ENCODE assay signal across 17 mouse cellular contexts in the genomic region with DNA sequence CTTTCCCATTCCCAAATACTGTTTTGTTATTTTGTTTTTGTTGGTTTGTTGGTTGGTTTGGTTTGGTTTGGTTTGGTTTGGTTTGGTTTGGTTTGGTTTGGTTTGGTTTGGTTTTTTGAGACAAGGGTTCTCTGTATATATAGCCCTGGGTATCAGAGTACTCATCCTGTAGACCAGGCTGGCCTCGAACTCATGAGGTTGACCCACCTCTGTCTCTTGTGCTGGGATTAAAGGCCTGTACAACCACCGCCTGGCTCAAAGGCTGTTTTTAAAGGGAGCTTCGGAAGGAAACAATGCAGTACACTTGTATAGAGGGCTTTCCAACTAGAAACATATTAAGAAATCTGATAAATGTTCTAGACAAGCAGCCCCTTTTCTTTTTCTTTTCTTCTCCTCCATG.
"Had no signal": no experiment of that assay in that cellular context is flagged by ENCODE, and none has a peak within 500 bp of the region (broad histone marks: within the 10 kb centered on the region; RNA-seq: fewer than 3 reads in every experiment).

No protein-coding gene starts in this region.

- H3K27ac ChIP-seq: midbrain, embryonic 10.5 days; midbrain, embryonic 13.5 days; neural tube, embryonic 13.5 days; neural tube, embryonic 15.5 days had no signal

- ATAC-seq: midbrain, embryonic 13.5 days had no signal

- H3K4me1 ChIP-seq: midbrain, embryonic 13.5 days had no signal

- H3K4me3 ChIP-seq: midbrain, embryonic 10.5 days; midbrain, embryonic 13.5 days; myocyte; neural tube, embryonic 13.5 days; neural tube, embryonic 15.5 days had no signal

- H3K9ac ChIP-seq: lung, embryonic 14.5 days; midbrain, embryonic 13.5 days; neural tube, embryonic 13.5 days; neural tube, embryonic 15.5 days had no signal

- DNase-seq: lung, adult 18-20 months; lung, embryonic 14.5 days; lung, postnatal 10 days; lung, postnatal 4 days; retina, postnatal 1 day; right cerebral cortex, adult 18-20 months; right cerebral cortex, postnatal 25 days; right cerebral cortex, postnatal 4 days; spleen, adult 18-20 months; thymus, adult 18-20 months; thymus, postnatal 14 days; thymus, postnatal 36 days had no signal

- H3K27me3 ChIP-seq: midbrain, embryonic 13.5 days; neural tube, embryonic 13.5 days; neural tube, embryonic 15.5 days had no signal

- H3K9me3 ChIP-seq: midbrain, embryonic 10.5 days; midbrain, embryonic 13.5 days; neural tube, embryonic 13.5 days; neural tube, embryonic 15.5 days had no signal

- H3K4me2 ChIP-seq: lung, embryonic 14.5 days; midbrain, embryonic 13.5 days; neural tube, embryonic 13.5 days; neural tube, embryonic 15.5 days had no signal

- H3K36me3 ChIP-seq: midbrain, embryonic 10.5 days; midbrain, embryonic 13.5 days; neural tube, embryonic 13.5 days; neural tube, embryonic 15.5 days had no signal
